Mouse (Mus musculus): ENCODE results near the gene Prss29. TPM values are rescaled to one million over a fixed set of nuclear protein-coding genes. Genes with fewer than 3 reads are reported as not detected.

Prss29 gene
- not detected for total RNA-seq (2021)

DNA sequence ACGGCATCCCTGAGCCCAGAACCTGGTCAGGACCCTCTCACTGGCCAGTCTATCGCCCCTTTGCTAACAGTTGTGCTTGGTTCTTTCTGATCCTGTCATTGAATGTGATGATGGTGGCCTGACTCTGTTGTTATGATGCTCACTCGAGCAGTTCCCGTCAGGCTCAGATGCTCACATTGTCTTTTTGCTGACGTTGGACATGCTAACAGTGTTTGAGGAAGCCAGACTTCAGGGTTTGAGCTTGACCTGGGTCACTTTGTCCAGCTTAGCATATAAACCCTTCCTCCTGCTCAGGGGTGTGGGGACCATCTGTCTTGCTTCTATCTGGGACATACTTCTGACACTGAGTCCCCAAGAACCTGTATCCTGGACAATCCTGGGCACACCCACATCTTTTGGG, at the start of gene Prss29:
TSS of gene Prss29 (plus strand) at position 301 of the 400 bp plus-strand sequence.
- DNase-seq (ENCODE audit: extremely low spot score in 1 of 2, low spot score in 1 of 2), result no peak

DNA sequence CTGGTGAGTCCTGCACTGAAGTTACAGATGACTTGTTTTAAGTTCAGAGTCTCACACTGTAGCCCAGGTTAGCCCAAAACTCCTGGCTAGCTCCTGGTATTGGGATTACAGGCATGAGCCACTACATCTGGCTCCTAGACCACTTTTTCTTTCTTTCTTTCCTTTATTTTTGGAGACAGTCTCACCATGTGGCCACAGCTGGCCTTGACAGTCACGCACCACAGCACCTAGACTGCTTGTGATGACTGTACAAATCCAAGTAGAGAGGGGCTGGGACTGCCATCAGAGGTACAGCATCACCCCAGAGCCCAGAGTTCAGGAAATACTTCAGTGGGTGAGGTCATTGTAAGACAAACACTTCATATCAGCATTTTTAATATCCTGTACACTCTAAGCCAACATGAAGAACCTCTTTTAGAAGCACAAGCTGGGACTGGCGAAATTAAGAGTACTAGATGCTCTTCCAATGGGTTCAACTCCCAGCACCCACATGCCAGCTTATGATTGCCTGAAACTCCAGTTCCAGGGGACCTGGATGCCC, 47.6 kb upstream of the Prss29 start:
- DNase-seq (ENCODE audit: extremely low spot score in 1 of 2, low spot score in 1 of 2), result no peak

GRCm38 (mm10) chr17:25272326-25272725, 46.1 kb upstream of the Prss29 start:
- DNase-seq (ENCODE audit: extremely low spot score in 1 of 2, low spot score in 1 of 2), result no peak

- DNase-seq (ENCODE audit: extremely low spot score in 1 of 2, low spot score in 1 of 2), result peak; percentile 80 to 96
Measured at GRCm38 (mm10) chr17:25272951-25273705, 45.3 kb upstream of the Prss29 start.

DNA sequence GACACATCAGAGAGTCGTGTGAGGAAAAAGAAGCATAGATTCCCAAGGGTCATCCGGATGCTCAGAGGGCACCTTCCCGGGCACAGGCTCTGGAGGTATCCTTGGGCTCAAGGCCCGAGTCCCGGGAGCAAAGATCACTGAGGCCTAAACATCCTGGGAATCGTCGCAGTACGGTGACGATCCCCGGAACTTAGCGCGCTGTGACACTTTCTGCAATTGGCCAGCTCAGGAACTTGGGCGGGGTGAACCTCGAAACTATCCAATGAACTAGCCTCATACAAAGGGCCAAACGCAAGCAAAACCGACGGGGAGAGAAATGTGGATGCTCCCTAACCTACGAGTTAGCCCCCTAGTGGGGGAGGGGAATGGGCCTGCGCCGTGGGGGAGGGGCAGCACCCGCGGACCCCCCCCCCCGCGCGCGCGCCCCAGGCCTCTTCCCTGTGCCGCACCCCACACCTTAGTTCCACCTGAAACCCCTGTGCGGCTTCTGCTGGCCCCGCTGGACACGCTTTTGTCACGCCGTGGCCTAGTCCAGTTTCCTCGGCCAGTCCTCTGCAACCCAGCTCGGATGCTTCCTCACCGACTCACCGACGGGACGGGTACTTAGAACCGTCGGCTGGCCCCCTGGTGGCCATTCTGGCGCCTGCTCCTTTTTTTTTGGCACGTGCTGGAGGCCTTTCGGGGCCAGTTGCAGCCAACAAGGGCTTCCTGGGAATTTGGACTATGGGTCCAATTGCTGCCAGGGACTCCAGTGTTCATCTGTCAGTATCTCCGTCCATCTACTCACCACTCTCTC, 44.5 kb upstream of the Prss29 start:
- peak in 1 of 2 experiments; percentile 93 for DNase-seq (ENCODE audit: extremely low spot score in 1 of 2, low spot score in 1 of 2)

GRCm38 (mm10) chr17:25274571-25275346, 43.7 kb upstream of the Prss29 start, which contains the start of gene Ube2i:
Ube2i (minus strand) TSS chr17:25274622.
- DNase-seq (ENCODE audit: extremely low spot score in 1 of 2, low spot score in 1 of 2), result no peak

- no peak for DNase-seq (ENCODE audit: extremely low spot score in 1 of 2, low spot score in 1 of 2)
Measured at GRCm38 (mm10) chr17:25275833-25276232, 42.6 kb upstream of the Prss29 start.

- no peak for DNase-seq (ENCODE audit: extremely low spot score in 1 of 2, low spot score in 1 of 2)
Measured at GRCm38 (mm10) chr17:25282133-25282532, 36.3 kb upstream of the Prss29 start.

- peak in 1 of 2 experiments; percentile 53 for DNase-seq (ENCODE audit: extremely low spot score in 1 of 2, low spot score in 1 of 2)
Measured at GRCm38 (mm10) chr17:25285033-25285432, 33.4 kb upstream of the Prss29 start.

DNA sequence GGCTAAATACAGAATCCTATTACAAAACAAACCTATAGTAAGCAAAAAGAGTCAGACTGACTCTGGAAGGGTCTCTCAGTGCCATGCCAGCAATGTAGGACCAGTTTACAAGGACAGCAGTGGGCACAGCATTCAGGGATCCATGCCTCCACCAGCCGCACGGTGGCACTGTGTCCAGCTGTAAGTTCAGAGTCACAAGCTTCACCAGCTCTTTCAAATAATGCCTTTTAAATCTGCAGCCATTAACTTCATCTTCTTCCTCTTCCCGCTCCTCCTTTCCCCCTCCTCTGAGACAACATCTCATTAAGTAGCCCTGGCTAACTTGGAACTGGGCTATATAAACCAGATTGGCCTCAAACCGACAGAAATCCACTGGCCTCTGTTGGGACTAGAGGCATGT, 29.6 kb upstream of the Prss29 start:
- peak in 1 of 2 experiments; percentile 60 for DNase-seq (ENCODE audit: extremely low spot score in 1 of 2, low spot score in 1 of 2)

DNA sequence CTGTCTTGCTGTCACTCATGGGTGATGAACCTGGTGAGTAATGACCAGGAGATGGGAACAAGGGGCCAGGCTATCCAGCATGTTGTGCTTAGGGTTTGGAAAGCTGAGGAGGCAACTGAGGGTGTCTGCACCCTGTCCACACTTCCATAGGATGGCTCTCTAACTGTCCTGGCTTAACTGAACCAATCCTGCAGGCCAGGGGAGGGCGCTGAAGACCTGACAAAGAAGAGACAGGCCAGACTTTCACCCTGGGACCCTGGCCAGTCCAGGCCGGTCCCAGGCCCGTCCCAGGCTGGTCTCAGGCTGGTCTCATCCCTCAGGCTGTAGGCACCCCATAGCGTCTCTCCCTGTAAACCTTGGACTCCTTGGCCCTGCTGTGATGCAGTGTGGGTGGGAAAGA, 28.0 kb upstream of the Prss29 start:
- no peak for DNase-seq (ENCODE audit: extremely low spot score in 1 of 2, low spot score in 1 of 2)

DNA sequence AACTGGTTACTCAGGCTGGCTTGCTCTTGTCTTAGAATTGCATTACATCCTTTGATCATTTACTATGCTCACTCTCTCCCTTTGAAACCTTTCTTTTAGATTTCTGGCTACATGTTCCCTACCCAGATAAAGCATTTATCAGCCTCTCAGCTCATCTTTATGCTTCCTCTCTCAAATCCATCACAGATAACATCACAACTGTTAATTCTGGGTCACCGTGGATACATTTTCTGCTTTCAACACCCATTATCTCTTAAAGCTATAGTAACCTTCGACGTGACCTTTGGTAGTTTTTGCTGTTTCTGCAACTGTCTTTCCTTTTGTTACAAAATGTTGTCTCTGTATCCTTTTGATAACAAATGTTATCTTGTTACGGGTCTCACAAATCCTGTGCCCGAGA, 25.0 kb upstream of the Prss29 start:
- no peak for DNase-seq (ENCODE audit: extremely low spot score in 1 of 2, low spot score in 1 of 2)

DNA sequence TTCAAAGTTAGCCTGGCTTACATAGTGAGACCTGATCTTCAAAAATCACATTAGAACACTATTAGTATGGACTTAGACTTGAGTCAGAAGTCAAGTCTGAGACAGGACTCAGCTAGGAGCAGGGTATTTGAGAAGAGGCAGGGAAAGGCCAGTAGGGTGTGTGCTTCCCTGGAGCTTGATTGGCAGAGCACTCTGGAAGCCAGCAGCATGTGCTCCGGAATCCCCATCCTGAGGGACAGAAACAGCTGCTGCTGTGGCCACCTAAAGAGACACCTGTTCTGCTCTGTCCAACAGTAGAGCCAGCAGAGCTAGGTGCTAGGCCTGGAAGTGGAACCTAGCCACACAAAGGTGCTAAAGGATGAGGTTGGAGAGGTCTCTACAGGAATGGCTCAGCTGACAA, 24.3 kb upstream of the Prss29 start:
- no peak for DNase-seq (ENCODE audit: extremely low spot score in 1 of 2, low spot score in 1 of 2)

GRCm38 (mm10) chr17:25298094-25298493, 20.4 kb upstream of the Prss29 start, which contains the start of gene Prss34:
Prss34 (plus strand) TSS chr17:25298394.
- DNase-seq (ENCODE audit: extremely low spot score in 1 of 2, low spot score in 1 of 2), result no peak

DNA sequence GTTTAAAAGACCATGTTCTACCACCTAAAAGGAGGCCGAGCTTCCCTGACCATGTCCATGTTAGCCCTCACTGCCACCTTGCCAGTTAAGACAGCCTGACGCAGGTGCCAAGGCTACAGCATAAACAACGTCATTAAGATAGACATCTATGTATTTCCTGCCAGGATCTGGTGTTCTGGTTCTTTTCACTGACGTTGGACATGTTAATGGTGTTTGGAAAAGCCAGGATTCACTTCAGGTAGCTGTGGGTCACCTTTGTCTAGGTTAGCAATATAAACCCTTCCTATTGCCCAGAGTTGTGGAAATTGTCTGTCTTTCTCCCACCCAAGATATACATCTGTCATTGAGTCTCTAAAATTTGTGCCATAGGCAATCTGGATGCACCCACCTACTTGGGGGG, 10.1 kb upstream of the Prss29 start, which contains the start of gene Prss28:
TSS of gene Prss28 (plus strand) at position 301 of the 400 bp plus-strand sequence.
- DNase-seq (ENCODE audit: extremely low spot score in 1 of 2, low spot score in 1 of 2), result no peak

DNA sequence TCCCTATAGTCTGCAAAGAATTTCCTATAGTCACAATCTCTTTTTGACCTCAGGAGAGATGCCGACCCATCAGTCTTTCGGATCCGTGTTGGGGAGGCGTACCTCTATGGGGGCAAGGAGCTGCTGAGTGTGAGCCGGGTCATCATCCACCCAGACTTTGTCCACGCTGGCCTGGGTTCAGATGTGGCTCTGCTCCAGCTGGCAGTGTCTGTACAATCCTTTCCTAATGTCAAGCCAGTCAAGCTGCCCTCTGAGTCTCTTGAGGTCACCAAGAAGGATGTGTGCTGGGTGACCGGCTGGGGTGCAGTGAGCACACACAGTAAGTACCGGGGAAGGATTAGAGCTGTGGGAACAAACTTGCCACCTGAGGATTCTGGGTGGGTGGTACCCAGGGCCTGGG, 2.4 kb downstream of the Prss29 start:
- DNase-seq (ENCODE audit: extremely low spot score in 1 of 2, low spot score in 1 of 2), result no peak

DNA sequence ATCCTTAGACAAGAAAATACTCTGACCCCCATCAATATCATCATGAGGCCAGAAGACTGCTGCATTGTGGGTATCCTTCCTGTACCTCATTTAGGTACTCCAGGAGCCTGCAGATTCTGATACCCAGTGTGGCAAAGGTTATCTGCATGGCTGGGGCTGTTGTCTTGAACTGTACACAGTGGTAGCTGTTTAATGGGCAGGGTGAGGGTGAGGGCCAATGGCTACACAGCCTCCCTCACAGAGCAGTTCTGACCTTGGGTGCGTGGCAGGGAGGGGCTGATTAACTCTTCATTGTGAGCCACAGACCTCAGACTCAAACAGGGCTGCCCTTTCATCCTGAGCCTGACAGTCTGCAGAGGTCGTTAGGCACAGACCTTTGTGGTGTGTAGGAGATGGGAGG, 4.5 kb downstream of the Prss29 start:
- DNase-seq (ENCODE audit: extremely low spot score in 1 of 2, low spot score in 1 of 2), result no peak

DNA sequence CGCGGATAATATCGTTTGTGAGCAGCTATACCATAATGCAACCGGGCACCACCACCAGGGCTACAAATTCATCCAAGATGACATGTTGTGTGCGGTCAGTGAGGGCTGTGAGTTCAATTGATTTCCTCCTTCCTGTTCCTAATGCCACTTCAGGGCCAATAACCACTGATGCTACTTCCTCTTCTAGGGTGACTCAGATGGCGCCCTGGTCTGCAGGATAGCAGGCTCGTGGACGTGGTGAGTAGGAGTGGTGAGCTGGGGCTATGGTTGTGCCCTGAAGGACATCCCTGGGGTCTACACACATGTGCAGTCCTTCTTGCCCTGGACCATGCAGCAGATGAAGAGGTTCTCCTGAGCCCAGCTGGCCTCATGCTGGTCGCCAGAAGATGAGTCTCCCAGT, 13.9 kb downstream of the Prss29 start:
- no peak for DNase-seq (ENCODE audit: extremely low spot score in 1 of 2, low spot score in 1 of 2)

GRCm38 (mm10) chr17:25333943-25334342, 15.5 kb downstream of the Prss29 start:
- DNase-seq (ENCODE audit: extremely low spot score in 1 of 2, low spot score in 1 of 2), result peak; percentile 55 to 86

DNA sequence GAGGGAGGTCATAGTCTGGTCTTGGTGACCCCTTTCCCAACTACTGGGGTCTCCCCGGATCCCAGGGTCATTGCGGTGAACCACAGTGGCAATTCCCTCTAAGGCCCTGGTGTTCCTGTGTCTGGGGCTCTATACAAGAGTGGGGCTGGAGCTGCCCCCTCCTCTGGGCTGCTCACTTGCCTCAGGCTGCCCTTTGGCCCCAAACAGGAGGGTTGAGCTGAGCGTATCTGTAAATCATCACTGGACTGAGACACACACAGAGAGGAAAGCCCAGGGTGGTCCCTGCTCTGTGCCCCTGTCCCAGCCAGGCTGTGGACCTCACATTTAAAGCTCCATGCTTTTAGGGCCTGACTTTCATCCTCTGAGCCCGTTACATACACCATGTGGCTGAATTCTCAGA, 19.8 kb downstream of the Prss29 start:
- no peak for DNase-seq (ENCODE audit: extremely low spot score in 1 of 2, low spot score in 1 of 2)

Measured in layer of hippocampus, postnatal 25 days (tissue).